Mouse (Mus musculus) brain, embryonic 14.5 days (tissue): ENCODE data around the gene Focad.

Experiments used
- CTCF ChIP-seq: fragments of 200-500 bp; IDR thresholded peaks from 2 replicates; pipeline ENCODE4 v1.5.1; 2012; ENCODE audit warnings: inconsistent platforms, mild to moderate bottlenecking, moderate library complexity, borderline replicate concordance; ENCODE audit not compliant: insufficient read depth, insufficient read length; ENCODE audit errors: extremely low read depth
- POLR2A ChIP-seq: fragments of 200-500 bp; IDR thresholded peaks from 2 replicates; pipeline ENCODE4 v1.6.1; 2012; ENCODE audit warnings: mild to moderate bottlenecking, inconsistent platforms, borderline replicate concordance; ENCODE audit not compliant: poor library complexity, insufficient read depth, insufficient read length, severe bottlenecking; ENCODE audit errors: extremely low read depth

- TF ChIP-seq POLR2A (no peak), CTCF (no peak)
Observed at GRCm38 (mm10) chr4:88155490-88156160, 61.2 kb downstream of the Focad start.
